Mouse (Mus musculus) forebrain, postnatal 0 days (tissue): Measurements from ENCODE around the gene Mfsd9. TPM values are rescaled to one million over a fixed set of nuclear protein-coding genes. Genes with fewer than 3 reads are reported as not detected.
"Not testable (repeated sequence)": the region's sequence is repeated elsewhere in the genome, so short reads cannot be mapped to it uniquely, and the experiment has no call there.

Source experiments
- ATAC-seq: fragments of 200-750 bp; cut with Nextera tagmentation; 2 replicates; pipeline ENCODE4 v1.8.0; 2017; ENCODE audit warnings: mild to moderate bottlenecking, moderate library complexity
- DNase-seq: peaks from one replicate; pipeline ENCODE4 v3.0.0-alpha.2; 2015
- H3K27ac ChIP-seq: fragments of 300-500 bp; sonication (generic); 2 replicates; pipeline ENCODE4 v1.5.1; 2014; ENCODE audit warnings: low read depth, mild to moderate bottlenecking, antibody characterized with exemption, low read length, moderate library complexity, mixed read lengths
- H3K27me3 ChIP-seq: fragments of 300-500 bp; sonication (generic); 2 replicates; pipeline ENCODE4 v1.6.1; 2014; ENCODE audit warnings: mild to moderate bottlenecking, low read length, mixed read lengths; ENCODE audit not compliant: insufficient read depth
- H3K36me3 ChIP-seq: fragments of 300-500 bp; sonication (generic); 2 replicates; pipeline ENCODE4 v1.6.1; 2014; ENCODE audit warnings: mild to moderate bottlenecking, moderate library complexity; ENCODE audit not compliant: insufficient read depth
- H3K4me1 ChIP-seq: fragments of 300-500 bp; sonication (generic); 2 replicates; pipeline ENCODE4 v1.6.1; 2014; ENCODE audit warnings: antibody characterized with exemption; ENCODE audit not compliant: insufficient read depth
- H3K4me2 ChIP-seq: fragments of 300-500 bp; sonication (generic); 2 replicates; pipeline ENCODE4 v1.6.1; 2014; ENCODE audit warnings: low read depth, mild to moderate bottlenecking, moderate library complexity
- H3K4me3 ChIP-seq: fragments of 300-500 bp; sonication (generic); 2 replicates; pipeline ENCODE4 v1.5.1; 2014; ENCODE audit warnings: low read depth, low read length, mixed read lengths
- H3K9ac ChIP-seq: fragments of 300-500 bp; sonication (generic); 2 replicates; pipeline ENCODE4 v1.6.1; 2014; ENCODE audit warnings: mild to moderate bottlenecking
- H3K9me3 ChIP-seq: fragments of 300-500 bp; sonication (generic); 2 replicates; pipeline ENCODE4 v1.6.1; 2016; ENCODE audit warnings: low read length
- CTCF ChIP-seq: sonication (generic); IDR thresholded peaks from 2 replicates; pipeline ENCODE4 v1.5.1; 2016; ENCODE audit warnings: antibody characterized with exemption, control low read depth, low read depth
- WGBS: fragments of 180-500 bp; shearing (Covaris S2); extraction: QIAGEN DNeasy Blood & Tissue Kit; methylation state at CpG from one replicate; pipeline ENCODE4 v1.1.7; 2014; 5-methylcytosine and 5-hydroxymethylcytosine counted together
- polyA plus RNA-seq: library from polyadenylated mRNA; unstranded; fragments of >200 nt; fragmentation: Nextera tagmentation; extraction: Ambion mirVana; gene quantifications from 2 replicates; pipeline ENCODE4 v1.2.1, GENCODE M21; 2015
- total RNA-seq: library from RNA; depleted of rRNA; stranded (reverse); fragments of >200 nt; gene quantifications from 2 replicates; pipeline ENCODE4 v1.2.3, GENCODE M21; 2014; rRNA removed

Gene Mfsd9
- total and polyA plus RNA-seq, 2 experiments from 2014 or later: 7.0 to 13.2 TPM

DNA sequence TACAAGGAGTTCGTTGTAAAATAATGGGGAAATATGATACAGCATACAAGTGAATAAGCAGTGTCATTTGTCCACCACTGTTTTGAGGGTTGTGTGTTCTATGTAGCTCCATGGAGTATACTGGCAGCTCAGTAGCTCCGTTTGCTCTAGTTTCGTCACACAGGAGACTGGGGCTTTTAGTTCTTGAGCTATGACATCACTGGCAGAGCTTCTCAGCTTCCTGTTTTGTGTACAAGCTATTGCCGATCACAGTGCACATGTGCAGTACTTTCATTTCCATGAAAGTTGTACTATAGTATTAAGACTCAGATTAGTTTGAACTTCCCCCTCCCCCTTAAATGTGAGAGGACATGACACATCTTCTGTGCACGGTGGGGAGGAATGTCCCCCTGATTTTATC, 44.4 kb downstream of the Mfsd9 start:
- DNase-seq (no peak), ATAC-seq (no peak)
- H3K27me3 ChIP-seq: no peaks in the 10 kb centered on the region
- no peak overlapping the region for H3K4me3 ChIP-seq
- no peaks in the 10 kb centered on the region for H3K9me3 ChIP-seq
- no peak for TF ChIP-seq CTCF
- H3K9ac ChIP-seq: no peak overlapping the region
- no peaks in the 10 kb centered on the region for H3K4me1 ChIP-seq
- no peak overlapping the region for H3K27ac ChIP-seq
- no peak overlapping the region for H3K4me2 ChIP-seq
- H3K36me3 ChIP-seq: no peaks in the 10 kb centered on the region
- WGBS: 77% methylated on average over 5 of the region's 5 CpGs

GRCm38 (mm10) chr1:40740739-40741138, 49.7 kb downstream of the Mfsd9 start:
- Histone ChIP-seq H3K4me2 (no peak overlapping the region), H3K4me3 (no peak overlapping the region), H3K27ac (no peak overlapping the region), H3K27me3 (no peaks in the 10 kb centered on the region), H3K9me3 (no peaks in the 10 kb centered on the region), H3K4me1 (no peaks in the 10 kb centered on the region), H3K36me3 (no peaks in the 10 kb centered on the region), H3K9ac (no peak overlapping the region)
- no peak for TF ChIP-seq CTCF
- ATAC-seq: no peak
- 89% methylated on average over 2 of the region's 2 CpGs for WGBS
- no peak for DNase-seq

GRCm38 (mm10) chr1:40738246-40738645, 52.2 kb downstream of the Mfsd9 start:
- H3K9ac ChIP-seq, ATAC-seq, H3K4me2 ChIP-seq, H3K4me1 ChIP-seq, H3K4me3 ChIP-seq, H3K27ac ChIP-seq, H3K27me3 ChIP-seq, H3K36me3 ChIP-seq, H3K9me3 ChIP-seq, DNase-seq: not testable (repeated sequence)
- 96% methylated on average over 9 of the region's 9 CpGs for WGBS

DNA sequence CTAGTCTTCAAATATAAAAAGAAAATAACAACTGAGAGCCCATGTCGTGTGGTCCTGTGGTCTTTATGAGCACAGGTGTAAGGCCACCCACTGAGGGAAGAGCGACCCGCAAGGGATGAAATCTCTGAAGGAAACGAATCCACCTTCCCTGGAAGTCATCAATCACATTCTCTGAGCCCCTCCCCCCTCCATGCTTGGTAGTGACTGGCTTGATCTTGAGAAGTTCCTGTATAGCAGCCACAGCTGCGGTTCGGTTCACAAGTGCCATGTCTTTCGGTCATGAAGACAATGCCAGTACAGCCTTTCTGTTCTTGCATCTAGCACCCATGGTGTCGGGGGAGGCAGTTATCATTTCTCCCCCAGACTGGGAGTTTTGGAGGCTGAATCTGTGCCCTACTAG, 52.8 kb downstream of the Mfsd9 start:
- no peak overlapping the region for H3K9ac ChIP-seq
- H3K4me3 ChIP-seq: no peak overlapping the region
- H3K27me3 ChIP-seq: no peaks in the 10 kb centered on the region
- ATAC-seq (no peak), DNase-seq (no peak)
- 91% methylated on average over 8 of the region's 8 CpGs for WGBS
- no peak overlapping the region for H3K4me2 ChIP-seq
- no peaks in the 10 kb centered on the region for H3K36me3 ChIP-seq
- no peak for TF ChIP-seq CTCF
- H3K9me3 ChIP-seq: no peaks in the 10 kb centered on the region
- no peak overlapping the region for H3K27ac ChIP-seq
- no peaks in the 10 kb centered on the region for H3K4me1 ChIP-seq

DNA sequence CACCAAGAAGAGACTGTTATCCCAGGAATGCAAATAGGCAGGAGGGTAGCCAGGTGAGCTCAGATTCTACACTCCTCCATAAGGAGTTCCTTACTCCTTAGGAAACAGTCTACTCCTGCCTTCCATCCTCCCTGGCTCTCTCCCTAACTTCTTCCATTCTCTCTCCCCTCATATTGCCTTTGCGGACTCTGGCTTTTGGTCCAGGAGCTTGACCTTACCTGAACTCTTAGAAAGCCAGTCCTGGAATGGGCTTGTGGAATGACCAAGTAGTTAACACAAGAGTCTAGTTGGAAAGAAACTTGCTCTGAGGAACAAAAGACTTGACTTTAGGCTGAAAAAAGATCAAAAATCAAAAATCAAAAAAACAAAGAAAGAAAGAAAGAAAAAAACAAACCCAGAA, 61.9 kb downstream of the Mfsd9 start:
- WGBS: 97% methylated on average over 1 of the region's 1 CpGs
- no peak for ATAC-seq
- H3K4me1 ChIP-seq: no peaks in the 10 kb centered on the region
- H3K4me2 ChIP-seq: no peak overlapping the region
- H3K36me3 ChIP-seq: no peaks in the 10 kb centered on the region
- no peak overlapping the region for H3K9ac ChIP-seq
- no peak for TF ChIP-seq CTCF
- no peak overlapping the region for H3K27ac ChIP-seq
- H3K4me3 ChIP-seq: no peak overlapping the region
- H3K9me3 ChIP-seq: no peaks in the 10 kb centered on the region
- H3K27me3 ChIP-seq: no peaks in the 10 kb centered on the region
- no peak for DNase-seq

GRCm38 (mm10) chr1:40727404-40727803, 63.1 kb downstream of the Mfsd9 start:
- no peak for TF ChIP-seq CTCF
- Histone ChIP-seq H3K27me3 (no peaks in the 10 kb centered on the region), H3K4me3 (no peak overlapping the region), H3K36me3 (no peaks in the 10 kb centered on the region), H3K9me3 (no peaks in the 10 kb centered on the region), H3K9ac (no peak overlapping the region), H3K27ac (no peak overlapping the region), H3K4me2 (no peak overlapping the region), H3K4me1 (no peaks in the 10 kb centered on the region)
- WGBS: 91% methylated on average over 7 of the region's 7 CpGs
- no peak for DNase-seq
- no peak for ATAC-seq

DNA sequence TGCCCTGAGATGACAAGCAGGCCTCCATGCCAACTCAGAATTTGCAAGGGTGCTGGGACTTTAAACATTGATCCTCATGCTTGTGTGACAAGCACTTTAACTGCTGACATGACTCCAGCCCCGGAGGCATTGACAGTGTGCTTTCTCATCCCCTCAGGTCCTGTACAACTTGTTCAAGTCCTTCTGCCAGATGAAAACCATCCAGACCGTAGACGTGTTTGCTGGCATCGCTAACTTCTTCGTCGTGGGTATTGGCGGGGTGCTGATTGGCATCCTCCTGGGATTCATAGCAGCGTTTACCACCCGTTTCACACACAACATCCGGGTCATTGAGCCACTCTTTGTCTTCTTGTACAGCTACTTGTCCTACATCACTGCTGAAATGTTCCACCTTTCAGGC, 64.4 kb downstream of the Mfsd9 start:
- H3K9ac ChIP-seq: no peak overlapping the region
- no peak overlapping the region for H3K27ac ChIP-seq
- no peaks in the 10 kb centered on the region for H3K4me1 ChIP-seq
- no peak overlapping the region for H3K4me2 ChIP-seq
- WGBS: 64% methylated on average over 10 of the region's 10 CpGs
- no peak for TF ChIP-seq CTCF
- H3K36me3 ChIP-seq: no peaks in the 10 kb centered on the region
- DNase-seq: peak; percentile 15
- H3K4me3 ChIP-seq: no peak overlapping the region
- no peaks in the 10 kb centered on the region for H3K27me3 ChIP-seq
- ATAC-seq: peak; percentile 45; the same call in 1 of the 2 replicates
- H3K9me3 ChIP-seq: no peaks in the 10 kb centered on the region

Other genes starting within 250 kb of the Mfsd9 start
- gene Slc9a4, start 210.6 kb downstream of the Mfsd9 start, total RNA-seq: 0.31 and 0.33 TPM in 2 replicates
- gene Slc9a4, start 210.6 kb downstream of the Mfsd9 start, polyA plus RNA-seq: 0.13 and 0.15 TPM in 2 replicates
- gene Slc9a2, start 110.1 kb downstream of the Mfsd9 start, total RNA-seq: 1.6 and 1.8 TPM in 2 replicates
- gene Slc9a2, start 110.1 kb downstream of the Mfsd9 start, polyA plus RNA-seq: 0.55 and 0.57 TPM in 2 replicates
- 0.08 and 0.24 TPM in 2 replicates for gene Tmem182, start 14.9 kb upstream of the Mfsd9 start, total RNA-seq
- 0.13 and 0.27 TPM in 2 replicates for gene Tmem182, start 14.9 kb upstream of the Mfsd9 start, polyA plus RNA-seq